Mouse (Mus musculus) retina, postnatal 1 day (tissue): ENCODE measurements at regions not wholly inside any gene's neighbourhood (a gene's known extent, or its start where the extent isn't known, plus 50 kb on each side); places are given as distances from the start of the nearest gene placed in this dataset.

ENCODE experiments used
- DNase-seq: peaks from one replicate; pipeline ENCODE4 v3.0.0-alpha.2; 2012

DNA sequence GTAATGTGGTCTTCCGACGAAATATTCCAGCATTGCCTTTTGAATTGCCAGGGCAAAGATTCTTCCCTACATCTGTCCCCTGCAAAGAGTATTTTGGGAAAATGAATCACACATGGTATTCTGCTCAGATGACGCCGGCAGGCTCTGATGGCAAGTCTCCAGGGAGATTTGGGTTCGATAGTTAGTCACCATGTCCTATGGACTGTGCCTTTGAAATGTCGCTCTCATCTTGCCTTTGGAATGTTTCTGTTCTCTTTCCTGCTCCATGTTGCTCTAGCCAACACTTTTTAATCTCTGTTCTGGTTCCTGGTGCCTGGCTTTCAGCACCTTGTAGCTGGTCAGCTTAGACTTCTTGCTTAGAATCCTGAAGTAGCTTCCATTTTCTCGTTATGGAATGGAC lies 252.3 kb downstream of the Itga8 start:
- no peak for DNase-seq

DNA sequence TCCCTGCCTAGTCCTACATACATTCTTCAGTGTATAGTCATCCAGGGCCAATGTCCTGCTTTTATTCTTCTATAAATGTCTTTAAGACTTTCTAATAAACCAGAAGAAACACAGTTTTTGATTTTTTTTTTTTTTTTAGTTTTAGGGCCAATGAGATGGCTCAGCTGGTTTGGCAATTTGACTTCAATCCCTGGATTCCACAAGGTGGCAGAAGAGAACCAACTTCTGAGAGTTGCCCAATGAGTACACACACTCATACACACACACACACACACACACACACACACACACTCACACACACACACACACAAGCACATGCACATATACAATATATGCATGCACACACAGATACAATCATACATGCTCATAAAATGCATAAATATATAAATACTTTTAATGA lies 251.8 kb downstream of the Itga8 start:
- DNase-seq = peak; percentile 21

DNA sequence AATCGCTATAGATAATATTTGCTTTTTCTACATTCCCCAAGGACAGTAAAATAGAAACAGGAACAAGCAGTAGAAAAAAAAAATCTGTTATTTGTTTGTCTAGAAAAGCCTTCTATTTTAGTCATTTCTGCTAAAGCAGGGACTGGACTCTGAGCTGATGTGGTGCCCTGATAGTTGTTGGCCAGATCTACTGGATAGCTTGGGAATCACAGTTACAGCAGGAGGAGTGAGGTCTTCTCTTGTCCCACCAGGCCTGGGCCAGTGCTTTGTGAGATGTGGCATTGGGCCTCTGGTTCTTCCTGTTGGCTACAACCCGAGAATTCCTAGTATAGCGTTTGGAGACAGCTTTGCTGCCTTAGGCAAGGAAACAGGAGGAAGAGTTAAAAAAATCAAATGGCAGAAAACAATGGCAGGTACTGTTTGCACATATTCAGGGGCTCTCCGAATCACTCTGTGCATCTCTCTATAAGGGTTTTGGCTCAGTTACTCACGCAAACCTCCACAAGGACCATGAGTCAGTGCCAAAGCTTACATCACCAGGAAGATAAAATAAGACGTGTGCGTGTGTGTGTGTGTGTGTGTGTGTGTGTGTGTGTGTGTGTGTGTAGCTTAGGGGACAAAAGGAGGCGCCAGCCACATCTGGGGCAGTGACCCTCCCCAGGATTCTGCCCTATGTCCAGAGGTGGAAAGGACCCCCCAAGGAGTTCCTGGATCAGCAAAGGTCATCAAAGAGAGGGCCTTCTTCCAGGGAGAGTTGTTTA lies 248.1 kb downstream of the Itga8 start:
- DNase-seq = no peak

DNA sequence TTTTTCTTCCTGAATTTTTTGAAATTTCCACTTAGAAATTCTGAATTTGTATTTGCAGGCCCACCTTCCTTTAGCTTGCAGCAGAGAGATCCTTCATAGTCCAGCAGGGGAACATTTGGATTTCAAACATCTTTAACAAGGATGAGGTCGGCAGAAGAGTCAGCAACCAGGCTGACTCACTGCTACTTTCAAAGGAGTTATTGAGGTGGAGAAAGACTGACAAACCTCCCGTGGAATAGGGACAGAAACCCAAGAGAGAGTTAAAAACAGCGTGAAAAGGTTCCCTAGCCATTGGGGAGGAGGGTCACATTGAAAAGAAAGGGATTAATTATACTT lies 247.6 kb downstream of the Itga8 start:
- no peak for DNase-seq
